In genomic region chr3:62340154-62340760, GRCm38 (mm10) we compare ENCODE assay signal across 8 mouse cellular contexts. TPM values are rescaled to one million over a fixed set of nuclear protein-coding genes. Genes with fewer than 3 reads are reported as not detected.
DNase-seq lines count a peak whose midpoint lies in the region; ATAC-seq and TF ChIP-seq lines count a peak whose summit lies in the region.

No protein-coding gene starts in this region.

- no peak for TF ChIP-seq CTCF in kidney, postnatal 0 days (IDR thresholded peaks at IDR 0.05; ENCODE audit: low read depth)

- ATAC-seq in kidney, postnatal 0 days (replicated peaks; ENCODE audit: low FRiP score, low read depth): no peak
- ATAC-seq in forebrain, embryonic 13.5 days: no peak
- no peak for ATAC-seq in limb, embryonic 15.5 days (ENCODE audit: insufficient number of reproducible peaks, low FRiP score, low TSS enrichment, low read depth)
- ATAC-seq in neural tube, embryonic 15.5 days (ENCODE audit: low FRiP score): no peak

- H3K36me3 ChIP-seq in kidney, postnatal 0 days (ENCODE audit: insufficient read depth, low read length): no peaks in the 10 kb centered on the region
- 0 out of 2 replicates have a peak, but pooled peaks cover 2% of the 10 kb centered on the region for H3K36me3 ChIP-seq in forebrain, embryonic 13.5 days (ENCODE audit: poor library complexity, severe bottlenecking)
- H3K36me3 ChIP-seq in limb, embryonic 15.5 days: no peaks in the 10 kb centered on the region
- no peaks in the 10 kb centered on the region for H3K36me3 ChIP-seq in neural tube, embryonic 15.5 days

- peak overlapping the region; percentile 79 for H3K9ac ChIP-seq in kidney, postnatal 0 days (ENCODE audit: low read depth, low read length)
- H3K9ac ChIP-seq in forebrain, embryonic 13.5 days: peak overlapping the region; percentile 80
- peak overlapping the region; percentile 74 for H3K9ac ChIP-seq in limb, embryonic 15.5 days
- peak overlapping the region; percentile 68 for H3K9ac ChIP-seq in neural tube, embryonic 15.5 days (replicated peaks)

- peaks cover 5% of the 10 kb centered on the region for H3K4me1 ChIP-seq in kidney, postnatal 0 days (replicated peaks; ENCODE audit: insufficient read depth, low read length)
- H3K4me1 ChIP-seq in forebrain, embryonic 13.5 days: peaks cover 17% of the 10 kb centered on the region
- peaks cover 15% of the 10 kb centered on the region for H3K4me1 ChIP-seq in limb, embryonic 15.5 days
- H3K4me1 ChIP-seq in neural tube, embryonic 15.5 days: peaks cover 9% of the 10 kb centered on the region

- H3K4me3 ChIP-seq in kidney, postnatal 0 days (replicated peaks; ENCODE audit: low read depth, low read length): peak overlapping the region; percentile 75
- peak overlapping the region; percentile 78 for H3K4me3 ChIP-seq in forebrain, embryonic 13.5 days
- H3K4me3 ChIP-seq in limb, embryonic 15.5 days: peak overlapping the region; percentile 77
- H3K4me3 ChIP-seq in neural tube, embryonic 15.5 days (replicated peaks): peak overlapping the region; percentile 88

- no peak for DNase-seq in kidney, postnatal 0 days (ENCODE audit: low spot score)
- DNase-seq in kidney, postnatal 4 days: no peak
- no peak for DNase-seq in layer of hippocampus, adult 9-10 months (ENCODE audit: low spot score)
- no peak for DNase-seq in adrenal gland, postnatal 25 days
- DNase-seq in ovary, postnatal 36 days (ENCODE audit: low spot score): no peak

- H3K4me2 ChIP-seq in kidney, postnatal 0 days (ENCODE audit: low read length): peak overlapping the region; percentile 91
- H3K4me2 ChIP-seq in forebrain, embryonic 13.5 days: peak overlapping the region; percentile 83
- peak overlapping the region; percentile 91 for H3K4me2 ChIP-seq in limb, embryonic 15.5 days
- peak overlapping the region; percentile 89 for H3K4me2 ChIP-seq in neural tube, embryonic 15.5 days

- 13% methylated on average over 16 of the region's 16 CpGs for WGBS in kidney, postnatal 0 days
- 8% methylated on average over 16 of the region's 16 CpGs for WGBS in forebrain, embryonic 13.5 days
- 20% methylated on average over 16 of the region's 16 CpGs for WGBS in limb, embryonic 15.5 days
- WGBS in neural tube, embryonic 15.5 days: 4% methylated on average over 16 of the region's 16 CpGs

- no peaks in the 10 kb centered on the region for H3K27me3 ChIP-seq in kidney, postnatal 0 days (ENCODE audit: insufficient read depth, low read length)
- peaks cover 5% of the 10 kb centered on the region; the same call in 1 of the 2 replicates for H3K27me3 ChIP-seq in forebrain, embryonic 13.5 days
- peaks cover 5% of the 10 kb centered on the region; the same call in 1 of the 2 replicates for H3K27me3 ChIP-seq in limb, embryonic 15.5 days
- H3K27me3 ChIP-seq in neural tube, embryonic 15.5 days (replicated peaks): peaks cover 5% of the 10 kb centered on the region; the same call in 1 of the 2 replicates

- H3K9me3 ChIP-seq in kidney, postnatal 0 days (replicated peaks; ENCODE audit: low read length): no peaks in the 10 kb centered on the region
- no peaks in the 10 kb centered on the region for H3K9me3 ChIP-seq in forebrain, embryonic 13.5 days (replicated peaks)
- H3K9me3 ChIP-seq in limb, embryonic 15.5 days: no peaks in the 10 kb centered on the region
- no peaks in the 10 kb centered on the region for H3K9me3 ChIP-seq in neural tube, embryonic 15.5 days (replicated peaks)

- no peak overlapping the region for H3K27ac ChIP-seq in kidney, postnatal 0 days
- H3K27ac ChIP-seq in forebrain, embryonic 13.5 days: no peak overlapping the region
- 0 out of 2 replicates have a peak overlapping the region, but pooled peaks have one; percentile 71 for H3K27ac ChIP-seq in limb, embryonic 15.5 days
- no peak overlapping the region for H3K27ac ChIP-seq in neural tube, embryonic 15.5 days (replicated peaks)

RNA-seq across cellular contexts. Expression of gene Arhgef26, which starts 2.1 kb away (rescaled TPM):
- 7.8 and 8.8 TPM in 2 replicates for polyA plus RNA-seq in kidney, postnatal 0 days (2015; fragmentation: Nextera tagmentation; extraction: Ambion mirVana)
- 9.8 and 10.3 TPM in 2 replicates for polyA plus RNA-seq in forebrain, embryonic 13.5 days (2015; fragmentation: Nextera tagmentation; extraction: Ambion mirVana)
- 12.0 and 12.1 TPM in 2 replicates for polyA plus RNA-seq in limb, embryonic 15.5 days (2015; fragmentation: Nextera tagmentation; extraction: Ambion mirVana)
- polyA plus RNA-seq in neural tube, embryonic 15.5 days (2015; fragmentation: Nextera tagmentation; extraction: Ambion mirVana): 13.9 and 14.7 TPM in 2 replicates
- total RNA-seq in adrenal gland, postnatal 25 days (2021): 3.7 and 5.9 TPM in 2 replicates
